Mouse (Mus musculus) splenic B cell, adult 2 months (primary cell): ENCODE measurements at regions not wholly inside any gene's neighbourhood (a gene's known extent, or its start where the extent isn't known, plus 50 kb on each side); places are given as distances from the start of the nearest gene placed in this dataset.

Experiments used
- DNase-seq: peaks from one replicate; pipeline ENCODE4 v3.0.0-alpha.2; 2011; ENCODE audit warnings: low read depth, low spot score
- H3K27me3 ChIP-seq: 2 replicates; pipeline ENCODE4 v1.6.1; 2012; ENCODE audit warnings: mild to moderate bottlenecking, low read length, moderate library complexity, mixed read lengths; ENCODE audit not compliant: control insufficient read depth, poor library complexity, insufficient read depth, severe bottlenecking
- H3K36me3 ChIP-seq: 2 replicates; pipeline ENCODE4 v1.6.1; 2012; ENCODE audit warnings: mild to moderate bottlenecking, low read length, moderate library complexity, mixed read lengths; ENCODE audit not compliant: control insufficient read depth, poor library complexity, insufficient read depth, severe bottlenecking

- no peak for DNase-seq
- Histone ChIP-seq H3K36me3 (no peaks in the 10 kb centered on the region), H3K27me3 (peaks cover 3% of the 10 kb centered on the region)
These were observed 54.3 kb upstream of the Tnrc6c start for GRCm38 (mm10) chr11:117599788-117600263.

DNA sequence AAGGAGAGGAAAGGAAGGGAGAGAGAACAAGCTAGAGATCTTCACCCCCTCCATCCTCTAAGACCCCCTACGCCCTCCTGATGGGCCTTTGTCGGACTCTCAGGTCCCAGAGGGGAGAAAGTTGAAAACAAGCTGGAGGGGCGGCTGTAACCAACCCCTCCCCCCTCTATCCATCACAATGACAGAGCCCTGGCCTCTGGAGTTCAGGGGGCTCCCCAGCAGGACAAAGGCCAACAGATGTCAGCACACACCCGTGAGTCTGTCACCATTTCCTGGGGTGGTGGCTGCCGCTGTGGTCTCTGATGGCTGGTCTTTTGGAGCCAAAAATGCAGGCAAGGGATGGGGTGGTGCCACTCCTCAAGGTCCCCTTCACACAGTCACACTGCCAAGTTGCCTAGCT lies 52.9 kb upstream of the Tnrc6c start:
- Histone ChIP-seq H3K36me3 (no peaks in the 10 kb centered on the region), H3K27me3 (peaks cover 3% of the 10 kb centered on the region)
- DNase-seq: no peak

- H3K27me3 ChIP-seq: peaks cover 3% of the 10 kb centered on the region
- H3K36me3 ChIP-seq: no peaks in the 10 kb centered on the region
- no peak for DNase-seq
These were observed 50.1 kb upstream of the Tnrc6c start for GRCm38 (mm10) chr11:117604019-117604418.
